Mouse (Mus musculus) yolk sac, embryonic 10.5 days (tissue): ENCODE results near the gene Olfr998.
"Not testable (repeated sequence)": the region's sequence is repeated elsewhere in the genome, so short reads cannot be mapped to it uniquely, and the experiment has no call there.

Experiments used
- DNase-seq: peaks from one replicate; pipeline ENCODE4 v3.0.0-alpha.2; 2017; ENCODE audit warnings: low spot score

Olfr998 gene

GRCm38 (mm10) chr2:85588648-85589047 lies at the start of gene Olfr998:
Gene Olfr998 (plus strand): TSS chr2:85588948.
- DNase-seq, result not testable (repeated sequence)

GRCm38 (mm10) chr2:85554806-85555205 lies 33.9 kb upstream of the Olfr998 start:
- DNase-seq, result no peak

- DNase-seq, result no peak
Measured at GRCm38 (mm10) chr2:85560226-85560625, 28.5 kb upstream of the Olfr998 start.

GRCm38 (mm10) chr2:85561187-85561586 lies 27.6 kb upstream of the Olfr998 start:
- no peak for DNase-seq

GRCm38 (mm10) chr2:85578915-85579314 lies 9.8 kb upstream of the Olfr998 start, which contains the start of gene Olfr996:
Gene Olfr996 (plus strand): TSS chr2:85579215.
- DNase-seq, result no peak

- DNase-seq, result no peak
Measured at GRCm38 (mm10) chr2:85611803-85612202, 23.1 kb downstream of the Olfr998 start, which contains the start of gene Olfr1000. Gene Olfr1000 (minus strand): TSS chr2:85611903.
